Mouse (Mus musculus) erythroid progenitor cell, adult 5-6 weeks (primary cell): ENCODE measurements around the gene Ffar2. TPM values are rescaled to one million over a fixed set of nuclear protein-coding genes. Genes with fewer than 3 reads are reported as not detected.

ENCODE experiments used
- ATAC-seq: replicated peaks from 2 replicates; pipeline ENCODE4 v1.8.0; 2016; ENCODE audit warnings: moderate number of reproducible peaks, mild to moderate bottlenecking, moderate TSS enrichment, inconsistent platforms; ENCODE audit not compliant: poor library complexity, low FRiP score, severe bottlenecking
- total RNA-seq, 2 experiments: library from RNA; stranded (forward) in 1 of 2; stranded (reverse) in 1 of 2; fragments of 150-400 nt in 1 of 2; fragments of 186-747, 209-891 nt in 1 of 2; gene quantifications; 2 replicates each; pipeline versions ENCODE4 v1.2.3 to v1.2.4; 2015 to 2017; ENCODE audit warnings: low replicate concordance in 2 of 2

The Ffar2 gene
- total RNA-seq, 2 experiments from 2014 or later = 6.0 to 7.1 TPM

DNA sequence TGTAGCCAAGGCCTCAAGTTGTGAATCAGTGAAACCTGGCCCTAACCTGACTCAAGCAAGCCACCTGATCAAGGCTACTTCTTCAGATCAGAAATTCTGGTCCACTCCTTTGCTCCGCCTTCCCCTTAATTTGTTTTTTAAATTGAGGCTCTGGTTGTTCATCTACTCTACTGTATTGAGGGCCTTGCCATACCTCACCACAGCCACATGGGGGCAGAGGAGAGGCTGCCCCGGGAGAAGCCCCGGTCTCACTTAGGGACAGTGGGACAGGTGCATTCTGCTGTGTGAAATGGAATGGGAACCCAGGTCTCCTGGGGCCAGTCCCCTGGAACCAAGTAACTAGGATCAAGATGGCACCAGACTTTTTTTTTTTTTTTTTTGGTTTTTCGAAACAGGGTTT is 41.8 kb downstream of the Ffar2 start:
- no peak for ATAC-seq

DNA sequence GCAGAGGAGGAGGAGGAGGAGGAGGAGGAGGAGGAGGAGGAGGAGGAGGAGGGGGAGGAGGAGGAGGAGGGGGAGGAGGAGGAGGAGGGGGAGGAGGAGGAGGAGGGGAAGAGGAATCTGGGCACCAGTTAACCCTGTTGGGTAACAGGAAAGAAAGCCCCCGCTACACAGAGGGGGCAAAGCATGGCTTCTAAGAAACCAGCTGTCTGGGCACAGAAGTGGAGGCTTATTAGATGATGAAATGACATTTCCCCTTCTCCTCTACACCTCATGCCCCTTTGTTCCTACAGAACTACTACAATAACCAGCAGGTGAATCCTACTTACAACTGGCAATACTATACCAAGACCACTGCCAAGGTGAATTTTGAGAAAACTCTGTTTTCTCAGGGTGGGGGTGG is 45.7 kb downstream of the Ffar2 start:
- ATAC-seq = no peak

DNA sequence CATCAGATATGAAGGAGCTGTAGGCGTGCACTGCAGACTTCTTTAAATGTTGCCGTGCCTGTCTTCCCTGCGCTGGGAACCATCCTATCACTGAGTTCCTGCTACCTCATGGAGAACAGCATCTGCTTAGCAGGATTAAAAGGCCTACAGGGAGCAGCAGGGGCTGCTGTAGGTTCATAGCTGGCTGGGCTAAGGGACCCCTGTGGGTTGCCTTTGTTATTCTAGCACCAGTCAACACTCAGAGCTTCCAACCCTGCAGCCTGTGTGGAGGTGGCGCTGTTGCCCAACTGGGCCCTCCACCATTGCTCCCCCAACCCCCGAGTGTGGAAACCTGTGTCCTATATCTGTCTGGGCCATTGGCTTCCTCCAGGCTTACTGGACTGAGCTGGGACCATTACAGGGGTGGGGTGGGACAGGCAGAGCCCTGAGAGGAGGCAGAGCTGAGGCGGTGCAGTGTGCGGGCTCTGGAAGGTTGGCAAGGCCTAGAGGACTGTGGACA is 46.4 kb downstream of the Ffar2 start:
- ATAC-seq = no peak

DNA sequence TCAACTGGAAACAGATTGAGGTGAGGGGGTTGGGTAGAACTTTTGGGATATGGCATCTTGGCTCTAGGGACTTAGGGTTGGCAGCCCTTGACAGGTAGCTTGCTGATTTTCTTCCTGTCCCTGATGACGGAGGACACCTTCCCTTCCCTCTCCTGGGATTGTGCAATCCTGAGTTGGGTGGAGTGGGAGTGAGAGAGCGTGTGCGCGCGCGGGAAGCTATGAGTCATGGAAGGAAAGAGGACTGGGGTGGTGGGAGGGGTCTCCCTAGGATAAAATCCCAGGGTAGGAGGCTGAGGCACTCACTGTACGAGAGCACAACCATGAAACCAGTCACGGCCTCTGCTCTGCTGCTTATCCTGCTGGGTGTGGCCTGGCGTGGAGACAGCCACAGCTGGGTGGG is 47.5 kb downstream of the Ffar2 start:
- ATAC-seq = no peak

DNA sequence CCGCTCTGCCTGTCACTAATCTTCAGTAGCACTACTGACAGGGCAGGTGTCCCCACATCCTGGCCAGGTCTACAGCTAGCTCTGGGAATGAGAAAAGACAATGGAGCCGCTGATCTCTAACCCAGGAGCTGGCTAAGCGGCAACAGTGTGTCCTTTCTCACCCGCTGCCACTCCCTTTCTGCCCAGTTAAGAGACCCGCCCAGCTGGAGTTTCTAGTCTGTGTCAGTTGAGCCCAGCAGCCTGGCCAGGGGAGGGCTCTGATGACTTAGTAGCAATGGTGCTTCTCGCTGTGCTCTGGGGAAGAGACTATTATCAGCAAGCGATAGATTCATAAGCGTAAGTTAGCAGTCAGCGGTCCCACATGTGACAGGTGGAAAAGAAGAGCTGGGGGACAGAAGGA is 54.3 kb downstream of the Ffar2 start:
- no peak for ATAC-seq

Other genes with a start within 250 kb of the Ffar2 start
- 155 and 163 TPM in 2 replicates for gene Kmt2b, start 235.0 kb downstream of the Ffar2 start, total RNA-seq (2015; ENCODE audit: low replicate concordance)
- 47.9 and 48.0 TPM in 2 replicates for gene Kmt2b, start 235.0 kb downstream of the Ffar2 start, total RNA-seq (2017; ENCODE audit: low replicate concordance)
- not detected in 2 replicates for gene Zbtb32, start 224.9 kb downstream of the Ffar2 start, total RNA-seq (2015; ENCODE audit: low replicate concordance)
- 0.39 TPM in 1 of 2 replicates, not detected in the other for gene Zbtb32, start 224.9 kb downstream of the Ffar2 start, total RNA-seq (2017; ENCODE audit: low replicate concordance)
- not detected in 2 replicates for gene Upk1a, start 210.9 kb downstream of the Ffar2 start, total RNA-seq (2015; ENCODE audit: low replicate concordance)
- gene Upk1a, start 210.9 kb downstream of the Ffar2 start, total RNA-seq (2017; ENCODE audit: low replicate concordance) = 2.7 TPM in 1 of 2 replicates, not detected in the other
- gene Cox6b1, start 197.6 kb downstream of the Ffar2 start, total RNA-seq (2015; ENCODE audit: low replicate concordance) = 152 and 165 TPM in 2 replicates
- 128 and 263 TPM in 2 replicates for gene Cox6b1, start 197.6 kb downstream of the Ffar2 start, total RNA-seq (2017; ENCODE audit: low replicate concordance)
- gene Etv2, start 187.9 kb downstream of the Ffar2 start, total RNA-seq (2015; ENCODE audit: low replicate concordance) = not detected in 2 replicates
- gene Etv2, start 187.9 kb downstream of the Ffar2 start, total RNA-seq (2017; ENCODE audit: low replicate concordance) = not detected in 2 replicates
- gene Rbm42, start 173.5 kb downstream of the Ffar2 start, total RNA-seq (2015; ENCODE audit: low replicate concordance) = 35.0 and 44.9 TPM in 2 replicates
- 11.4 and 26.3 TPM in 2 replicates for gene Rbm42, start 173.5 kb downstream of the Ffar2 start, total RNA-seq (2017; ENCODE audit: low replicate concordance)
- 49.9 and 51.5 TPM in 2 replicates for gene Haus5, start 158.8 kb downstream of the Ffar2 start, total RNA-seq (2015; ENCODE audit: low replicate concordance)
- 45.6 and 50.1 TPM in 2 replicates for gene Haus5, start 158.8 kb downstream of the Ffar2 start, total RNA-seq (2017; ENCODE audit: low replicate concordance)
- not detected in 2 replicates for gene Pmis2, start 152.2 kb downstream of the Ffar2 start, total RNA-seq (2015; ENCODE audit: low replicate concordance)
- gene Pmis2, start 152.2 kb downstream of the Ffar2 start, total RNA-seq (2017; ENCODE audit: low replicate concordance) = not detected in 2 replicates
- not detected in 2 replicates for gene 2200002J24Rik, start 124.8 kb downstream of the Ffar2 start, total RNA-seq (2015; ENCODE audit: low replicate concordance)
- not detected in 2 replicates for gene 2200002J24Rik, start 124.8 kb downstream of the Ffar2 start, total RNA-seq (2017; ENCODE audit: low replicate concordance)
- gene Atp4a, start 111.6 kb downstream of the Ffar2 start, total RNA-seq (2015; ENCODE audit: low replicate concordance) = 4.0 TPM in 1 of 2 replicates, not detected in the other
- gene Atp4a, start 111.6 kb downstream of the Ffar2 start, total RNA-seq (2017; ENCODE audit: low replicate concordance) = not detected in 2 replicates
- gene Tmem147, start 94.2 kb downstream of the Ffar2 start, total RNA-seq (2015; ENCODE audit: low replicate concordance) = 5.4 and 21.0 TPM in 2 replicates
- gene Tmem147, start 94.2 kb downstream of the Ffar2 start, total RNA-seq (2017; ENCODE audit: low replicate concordance) = 5.1 and 11.2 TPM in 2 replicates
- gene Gapdhs, start 80.1 kb downstream of the Ffar2 start, total RNA-seq (2015; ENCODE audit: low replicate concordance) = not detected in 2 replicates
- gene Gapdhs, start 80.1 kb downstream of the Ffar2 start, total RNA-seq (2017; ENCODE audit: low replicate concordance) = not detected in 2 replicates
- not detected in 2 replicates for gene Sbsn, start 72.3 kb downstream of the Ffar2 start, total RNA-seq (2015; ENCODE audit: low replicate concordance)
- not detected in 2 replicates for gene Sbsn, start 72.3 kb downstream of the Ffar2 start, total RNA-seq (2017; ENCODE audit: low replicate concordance)
- gene Dmkn, start 60.0 kb downstream of the Ffar2 start, total RNA-seq (2015; ENCODE audit: low replicate concordance) = 1.7 and 9.4 TPM in 2 replicates
- gene Dmkn, start 60.0 kb downstream of the Ffar2 start, total RNA-seq (2017; ENCODE audit: low replicate concordance) = 9.7 TPM in 1 of 2 replicates, not detected in the other
- not detected in 2 replicates for gene Krtdap, start 35.9 kb downstream of the Ffar2 start, total RNA-seq (2015; ENCODE audit: low replicate concordance)
- not detected in 2 replicates for gene Krtdap, start 35.9 kb downstream of the Ffar2 start, total RNA-seq (2017; ENCODE audit: low replicate concordance)
- not detected in 2 replicates for gene Ffar3, start 32.4 kb upstream of the Ffar2 start, total RNA-seq (2015; ENCODE audit: low replicate concordance)
- gene Ffar3, start 32.4 kb upstream of the Ffar2 start, total RNA-seq (2017; ENCODE audit: low replicate concordance) = not detected in 2 replicates
- not detected in 2 replicates for gene Ffar1, start 37.8 kb upstream of the Ffar2 start, total RNA-seq (2015; ENCODE audit: low replicate concordance)
- gene Ffar1, start 37.8 kb upstream of the Ffar2 start, total RNA-seq (2017; ENCODE audit: low replicate concordance) = not detected in 2 replicates
- gene Cd22, start 56.6 kb upstream of the Ffar2 start, total RNA-seq (2015; ENCODE audit: low replicate concordance) = 2.9 and 3.6 TPM in 2 replicates
- 1.0 and 3.3 TPM in 2 replicates for gene Cd22, start 56.6 kb upstream of the Ffar2 start, total RNA-seq (2017; ENCODE audit: low replicate concordance)
- not detected in 2 replicates for gene Mag, start 91.1 kb upstream of the Ffar2 start, total RNA-seq (2015; ENCODE audit: low replicate concordance)
- gene Mag, start 91.1 kb upstream of the Ffar2 start, total RNA-seq (2017; ENCODE audit: low replicate concordance) = not detected in 2 replicates
- gene Hamp2, start 100.9 kb upstream of the Ffar2 start, total RNA-seq (2015; ENCODE audit: low replicate concordance) = not detected in 2 replicates
- gene Hamp2, start 100.9 kb upstream of the Ffar2 start, total RNA-seq (2017; ENCODE audit: low replicate concordance) = not detected in 2 replicates
- not detected in 2 replicates for gene Hamp, start 120.3 kb upstream of the Ffar2 start, total RNA-seq (2015; ENCODE audit: low replicate concordance)
- not detected in 2 replicates for gene Hamp, start 120.3 kb upstream of the Ffar2 start, total RNA-seq (2017; ENCODE audit: low replicate concordance)
- gene Usf2, start 133.0 kb upstream of the Ffar2 start, total RNA-seq (2015; ENCODE audit: low replicate concordance) = 75.9 and 78.6 TPM in 2 replicates
- gene Usf2, start 133.0 kb upstream of the Ffar2 start, total RNA-seq (2017; ENCODE audit: low replicate concordance) = 121 and 139 TPM in 2 replicates
- gene Lsr, start 149.7 kb upstream of the Ffar2 start, total RNA-seq (2015; ENCODE audit: low replicate concordance) = not detected in 2 replicates
- 1.0 TPM in 1 of 2 replicates, not detected in the other for gene Lsr, start 149.7 kb upstream of the Ffar2 start, total RNA-seq (2017; ENCODE audit: low replicate concordance)
- not detected in 2 replicates for gene Fam187b, start 150.0 kb upstream of the Ffar2 start, total RNA-seq (2015; ENCODE audit: low replicate concordance)
- gene Fam187b, start 150.0 kb upstream of the Ffar2 start, total RNA-seq (2017; ENCODE audit: low replicate concordance) = not detected in 2 replicates
- 112 and 145 TPM in 2 replicates for gene Fxyd5, start 218.7 kb upstream of the Ffar2 start, total RNA-seq (2015; ENCODE audit: low replicate concordance)
- gene Fxyd5, start 218.7 kb upstream of the Ffar2 start, total RNA-seq (2017; ENCODE audit: low replicate concordance) = 54.3 and 76.5 TPM in 2 replicates
- gene Fxyd7, start 227.7 kb upstream of the Ffar2 start, total RNA-seq (2015; ENCODE audit: low replicate concordance) = not detected in 2 replicates
- gene Fxyd7, start 227.7 kb upstream of the Ffar2 start, total RNA-seq (2017; ENCODE audit: low replicate concordance) = not detected in 2 replicates
- not detected in 2 replicates for gene Fxyd1, start 233.4 kb upstream of the Ffar2 start, total RNA-seq (2015; ENCODE audit: low replicate concordance)
- gene Fxyd1, start 233.4 kb upstream of the Ffar2 start, total RNA-seq (2017; ENCODE audit: low replicate concordance) = not detected in 2 replicates
- not detected in 2 replicates for gene Lgi4, start 235.6 kb upstream of the Ffar2 start, total RNA-seq (2015; ENCODE audit: low replicate concordance)
- 0.51 TPM in 1 of 2 replicates, not detected in the other for gene Lgi4, start 235.6 kb upstream of the Ffar2 start, total RNA-seq (2017; ENCODE audit: low replicate concordance)